Mouse (Mus musculus): Measurements from ENCODE around the gene Plekhb2.

The Plekhb2 gene

GRCm38 (mm10) chr1:34866815-34867573 is 17.2 kb downstream of the Plekhb2 start:
- peak; percentile 85 for DNase-seq (ENCODE audit: low spot score in 2 of 2)

GRCm38 (mm10) chr1:34867574-34867955 is 17.8 kb downstream of the Plekhb2 start:
- DNase-seq (ENCODE audit: low spot score in 2 of 2): no peak

- no peak for DNase-seq (ENCODE audit: low spot score in 2 of 2)
Observed at GRCm38 (mm10) chr1:34868391-34868790, 18.6 kb downstream of the Plekhb2 start.

- DNase-seq (ENCODE audit: low spot score in 2 of 2): no peak
Observed at GRCm38 (mm10) chr1:34869231-34869630, 19.5 kb downstream of the Plekhb2 start.

- DNase-seq (ENCODE audit: low spot score in 2 of 2): no peak
Observed at GRCm38 (mm10) chr1:34871170-34871569, 21.4 kb downstream of the Plekhb2 start.

- no peak for DNase-seq (ENCODE audit: low spot score in 2 of 2)
Observed at GRCm38 (mm10) chr1:34873551-34873950, 23.8 kb downstream of the Plekhb2 start.

GRCm38 (mm10) chr1:34879611-34880010 is 29.8 kb downstream of the Plekhb2 start:
- DNase-seq (ENCODE audit: low spot score in 2 of 2): no peak

GRCm38 (mm10) chr1:34883776-34884175 is 34.0 kb downstream of the Plekhb2 start:
- DNase-seq (ENCODE audit: low spot score in 2 of 2): no peak

GRCm38 (mm10) chr1:34891559-34892289 is 41.9 kb downstream of the Plekhb2 start:
- DNase-seq (ENCODE audit: low spot score in 2 of 2): peak; percentile 42 to 49

GRCm38 (mm10) chr1:34892466-34892865 is 42.7 kb downstream of the Plekhb2 start:
- no peak for DNase-seq (ENCODE audit: low spot score in 2 of 2)

GRCm38 (mm10) chr1:34893331-34893730 is 43.6 kb downstream of the Plekhb2 start:
- DNase-seq (ENCODE audit: low spot score in 2 of 2): no peak

- no peak for DNase-seq (ENCODE audit: low spot score in 2 of 2)
Observed at GRCm38 (mm10) chr1:34893831-34894230, 44.1 kb downstream of the Plekhb2 start.

- no peak for DNase-seq (ENCODE audit: low spot score in 2 of 2)
Observed at GRCm38 (mm10) chr1:34896102-34896501, 46.3 kb downstream of the Plekhb2 start.

GRCm38 (mm10) chr1:34896898-34897297 is 47.1 kb downstream of the Plekhb2 start:
- peak in 1 of 2 experiments; percentile 38 for DNase-seq (ENCODE audit: low spot score in 2 of 2)

GRCm38 (mm10) chr1:34928656-34929055 is 78.9 kb downstream of the Plekhb2 start:
- DNase-seq (ENCODE audit: low spot score in 2 of 2): no peak

Measured in right cerebral cortex, postnatal 36 days (tissue).